Mouse (Mus musculus) small intestine, adult 10 weeks (tissue): ENCODE measurements around the gene Med31. TPM values are rescaled to one million over a fixed set of nuclear protein-coding genes. Genes with fewer than 3 reads are reported as not detected.

Experiments used
- polyA plus RNA-seq: library from polyadenylated mRNA; stranded (reverse); fragments of 350-450 nt; fragmentation: Illumina TruSeq; extraction: RNeasy Lipid Tissue Mini Kit (QIAGEN cat#74804); gene quantifications from one replicate; pipeline ENCODE4 v1.2.3, GENCODE M21; 2014; ENCODE audit warnings: low replicate concordance

Gene Med31
- 11.3 TPM for polyA plus RNA-seq

GRCm38 (mm10) chr11:72215410-72215797 is at the start of gene Med31:
Med31 (minus strand) TSS chr11:72215592.

GRCm38 (mm10) chr11:72207204-72207833 is 8.1 kb downstream of the Med31 start, which contains the start of the genes 4933427D14Rik and Txndc17:
4933427D14Rik (minus strand) TSS chr11:72207459.
Txndc17 (plus strand) TSS chr11:72207547.

GRCm38 (mm10) chr11:72206341-72207203 is 8.8 kb downstream of the Med31 start, which contains the start of gene Gm43951:
Gm43951 (minus strand) TSS chr11:72206840.

Other genes with a start within 250 kb of the Med31 start
- not detected for gene Aipl1, start 178.1 kb downstream of the Med31 start, polyA plus RNA-seq
- gene Pimreg, start 173.6 kb downstream of the Med31 start, polyA plus RNA-seq: not detected
- 0.33 TPM for gene Pitpnm3, start 79.8 kb downstream of the Med31 start, polyA plus RNA-seq
- gene Gm43951, start 8.8 kb downstream of the Med31 start, polyA plus RNA-seq: not detected
- gene 4933427D14Rik, start 8.1 kb downstream of the Med31 start, polyA plus RNA-seq: 10.7 TPM
- gene Txndc17, start 8.0 kb downstream of the Med31 start, polyA plus RNA-seq: 391 TPM
- not detected for gene Slc13a5, start 51.6 kb upstream of the Med31 start, polyA plus RNA-seq
- gene Xaf1, start 86.0 kb upstream of the Med31 start, polyA plus RNA-seq: 56.3 TPM
- not detected for gene Fbxo39, start 98.9 kb upstream of the Med31 start, polyA plus RNA-seq
- gene Tekt1, start 146.8 kb upstream of the Med31 start, polyA plus RNA-seq: not detected
- gene Smtnl2, start 196.1 kb upstream of the Med31 start, polyA plus RNA-seq: 0.74 TPM
- 0.37 TPM for gene Ggt6, start 219.9 kb upstream of the Med31 start, polyA plus RNA-seq
- 13.8 TPM for gene Mybbp1a, start 225.8 kb upstream of the Med31 start, polyA plus RNA-seq